Mouse (Mus musculus) neural tube, embryonic 11.5 days (tissue): ENCODE measurements around the gene Tmprss9. TPM values are rescaled to one million over a fixed set of nuclear protein-coding genes. Genes with fewer than 3 reads are reported as not detected.

Experiments used
- ATAC-seq: fragments of 200-750 bp; cut with Nextera tagmentation; 2 replicates; pipeline ENCODE4 v1.8.0; 2017; ENCODE audit warnings: moderate number of reproducible peaks, mild to moderate bottlenecking, moderate TSS enrichment, moderate library complexity; ENCODE audit not compliant: insufficient read depth, low FRiP score, low TSS enrichment
- DNase-seq: peaks from one replicate; pipeline ENCODE4 v3.0.0-alpha.2; 2015; ENCODE audit warnings: low spot score
- H3K27ac ChIP-seq: fragments of 300-500 bp; sonication (generic); 2 replicates; pipeline ENCODE4 v1.5.1; 2014; ENCODE audit warnings: low read depth, mild to moderate bottlenecking, low read length
- H3K27me3 ChIP-seq: fragments of 300-500 bp; sonication (generic); 2 replicates; pipeline ENCODE4 v1.6.1; 2014; ENCODE audit warnings: mild to moderate bottlenecking, low read length, mixed read lengths; ENCODE audit not compliant: control insufficient read depth, insufficient read depth
- H3K36me3 ChIP-seq: fragments of 300-500 bp; sonication (generic); 2 replicates; pipeline ENCODE4 v1.6.1; 2014; ENCODE audit warnings: mild to moderate bottlenecking, low read length, moderate library complexity, mixed read lengths; ENCODE audit not compliant: control insufficient read depth, insufficient read depth
- H3K4me1 ChIP-seq: fragments of 300-500 bp; sonication (generic); 2 replicates; pipeline ENCODE4 v1.6.1; 2014; ENCODE audit warnings: low read length, mixed read lengths; ENCODE audit not compliant: control insufficient read depth, insufficient read depth
- H3K4me2 ChIP-seq: fragments of 300-500 bp; sonication (generic); 2 replicates; pipeline ENCODE4 v1.6.1; 2014; ENCODE audit warnings: low read depth, mild to moderate bottlenecking, moderate library complexity
- H3K4me3 ChIP-seq: fragments of 300-500 bp; sonication (generic); 2 replicates; pipeline ENCODE4 v1.5.1; 2014; ENCODE audit warnings: low read depth, low read length
- H3K9ac ChIP-seq: fragments of 300-500 bp; sonication (generic); 2 replicates; pipeline ENCODE4 v1.6.1; 2014; ENCODE audit warnings: mild to moderate bottlenecking, low read length
- H3K9me3 ChIP-seq: fragments of 300-500 bp; sonication (generic); 2 replicates; pipeline ENCODE4 v1.6.1; 2016; ENCODE audit warnings: low read length; ENCODE audit not compliant: control insufficient read depth
- WGBS: fragments of 180-500 bp; shearing (Covaris S2); extraction: QIAGEN DNeasy Blood & Tissue Kit; methylation state at CpG from one replicate; pipeline ENCODE4 v1.1.7; 2014; 5-methylcytosine and 5-hydroxymethylcytosine counted together
- polyA plus RNA-seq: library from polyadenylated mRNA; unstranded; fragments of >200 nt; fragmentation: Nextera tagmentation; extraction: Ambion mirVana; gene quantifications from 2 replicates; pipeline ENCODE4 v1.2.1, GENCODE M21; 2014

Gene Tmprss9
- polyA plus RNA-seq, 1 experiment from 2014 or later = 0.08 TPM

DNA sequence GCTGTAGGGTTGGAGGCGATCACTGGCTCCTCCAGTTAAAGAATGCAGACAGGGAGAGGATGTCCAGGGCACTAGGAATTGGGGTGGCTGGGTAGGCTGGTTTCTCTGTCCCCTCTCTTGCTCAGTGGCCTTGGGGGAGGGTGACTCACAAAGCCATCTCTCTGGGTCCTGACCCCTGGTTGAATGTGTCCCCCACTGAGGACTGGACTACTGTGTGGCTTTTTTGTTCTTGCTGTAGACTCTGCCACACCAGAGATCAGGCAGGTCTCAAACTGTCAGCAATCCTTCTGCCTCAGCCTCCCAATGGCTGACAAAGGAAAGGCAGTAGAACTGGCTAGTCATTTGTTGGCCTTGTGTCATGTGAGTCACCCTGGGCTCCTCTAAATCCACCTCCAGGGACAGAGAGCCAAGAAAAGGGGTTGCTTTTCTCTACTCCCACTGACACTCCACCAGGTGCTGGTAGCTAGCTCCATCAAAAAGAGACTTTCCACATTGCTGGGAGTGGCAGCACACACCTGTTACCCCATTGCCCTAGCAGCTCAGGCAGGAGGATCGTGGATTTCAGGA lies 33.2 kb upstream of the Tmprss9 start:
- Histone ChIP-seq H3K27me3 (peaks cover 42% of the 10 kb centered on the region), H3K9me3 (no peaks in the 10 kb centered on the region), H3K4me3 (no peak overlapping the region), H3K4me1 (no peaks in the 10 kb centered on the region), H3K27ac (no peak overlapping the region), H3K36me3 (no peaks in the 10 kb centered on the region), H3K9ac (no peak overlapping the region), H3K4me2 (no peak overlapping the region)
- no peak for ATAC-seq
- 64% methylated on average over 2 of the region's 2 CpGs for WGBS
- DNase-seq = no peak

GRCm38 (mm10) chr10:80839848-80840247 lies 31.8 kb upstream of the Tmprss9 start:
- Histone ChIP-seq H3K36me3 (no peaks in the 10 kb centered on the region), H3K9ac (no peak overlapping the region; the same call in 1 of the 2 replicates), H3K4me3 (no peak overlapping the region), H3K4me1 (no peaks in the 10 kb centered on the region; the same call in 1 of the 2 replicates), H3K27me3 (peaks cover 42% of the 10 kb centered on the region), H3K27ac (no peak overlapping the region), H3K9me3 (no peaks in the 10 kb centered on the region), H3K4me2 (no peak overlapping the region)
- ATAC-seq (no peak), DNase-seq (no peak)
- WGBS = 56% methylated on average over 6 of the region's 6 CpGs

DNA sequence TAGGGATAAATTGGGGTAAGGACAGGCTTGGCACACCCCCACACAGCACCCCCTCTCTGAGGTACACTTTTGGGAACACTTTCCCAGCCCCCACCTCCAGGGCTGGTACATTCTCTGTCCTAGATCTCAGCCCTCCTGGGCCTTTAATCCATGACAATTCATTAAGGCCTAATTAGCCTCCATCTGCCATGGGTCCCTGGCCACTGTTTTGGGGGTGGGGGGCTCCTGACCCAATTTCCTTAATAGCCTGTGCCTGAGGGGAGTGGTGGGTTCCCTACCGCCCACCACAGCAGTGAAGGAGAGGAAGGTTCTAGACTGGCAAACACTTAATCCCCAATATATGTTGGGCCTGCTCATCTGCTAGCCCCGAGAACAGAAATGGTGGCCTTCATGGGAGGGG lies 30.0 kb upstream of the Tmprss9 start:
- Histone ChIP-seq H3K4me3 (no peak overlapping the region), H3K27me3 (peaks cover 37% of the 10 kb centered on the region), H3K4me2 (no peak overlapping the region), H3K27ac (no peak overlapping the region), H3K9me3 (no peaks in the 10 kb centered on the region), H3K9ac (no peak overlapping the region), H3K4me1 (no peaks in the 10 kb centered on the region; the same call in 1 of the 2 replicates), H3K36me3 (no peaks in the 10 kb centered on the region)
- DNase-seq (no peak), ATAC-seq (no peak)
- 82% methylated on average over 2 of the region's 2 CpGs for WGBS

GRCm38 (mm10) chr10:80842334-80842733 lies 29.3 kb upstream of the Tmprss9 start:
- no peak overlapping the region for H3K4me3 ChIP-seq
- no peak overlapping the region for H3K4me2 ChIP-seq
- DNase-seq = no peak
- H3K36me3 ChIP-seq = no peaks in the 10 kb centered on the region
- no peak overlapping the region for H3K27ac ChIP-seq
- peaks cover 35% of the 10 kb centered on the region for H3K27me3 ChIP-seq
- WGBS = 83% methylated on average over 15 of the region's 15 CpGs
- no peaks in the 10 kb centered on the region for H3K9me3 ChIP-seq
- H3K4me1 ChIP-seq = no peaks in the 10 kb centered on the region; the same call in 1 of the 2 replicates
- no peak overlapping the region for H3K9ac ChIP-seq
- no peak for ATAC-seq

GRCm38 (mm10) chr10:80843087-80843930 lies 28.3 kb upstream of the Tmprss9 start:
- ATAC-seq (no peak), DNase-seq (no peak)
- 8% methylated on average over 32 of the region's 32 CpGs for WGBS
- peaks cover 35% of the 10 kb centered on the region for H3K27me3 ChIP-seq
- H3K4me1 ChIP-seq = no peaks in the 10 kb centered on the region; the same call in 1 of the 2 replicates
- H3K9me3 ChIP-seq = no peaks in the 10 kb centered on the region
- H3K27ac ChIP-seq = no peak overlapping the region
- peak overlapping the region; percentile 43 for H3K9ac ChIP-seq
- H3K4me3 ChIP-seq = peak overlapping the region; percentile 36
- H3K4me2 ChIP-seq = peak overlapping the region; percentile 53
- H3K36me3 ChIP-seq = no peaks in the 10 kb centered on the region

- DNase-seq = peak; percentile 52
- Histone ChIP-seq H3K9ac (peak within 1 kb of the TSS; percentile 43), H3K4me3 (peak within 1 kb of the TSS; percentile 36), H3K36me3 (no peaks in the 10 kb centered on the region), H3K27ac (no peak within 1 kb of the TSS), H3K9me3 (no peaks in the 10 kb centered on the region), H3K27me3 (peaks cover 35% of the 10 kb centered on the region), H3K4me2 (peak within 1 kb of the TSS; percentile 53), H3K4me1 (no peaks in the 10 kb centered on the region; the same call in 1 of the 2 replicates)
- WGBS = 3% methylated on average over 49 of the region's 51 CpGs
- no peak for ATAC-seq
Measured at GRCm38 (mm10) chr10:80843931-80844547, 27.6 kb upstream of the Tmprss9 start, which contains the start of gene Lingo3. Gene Lingo3, minus strand, starts transcription at chr10:80844039.

DNA sequence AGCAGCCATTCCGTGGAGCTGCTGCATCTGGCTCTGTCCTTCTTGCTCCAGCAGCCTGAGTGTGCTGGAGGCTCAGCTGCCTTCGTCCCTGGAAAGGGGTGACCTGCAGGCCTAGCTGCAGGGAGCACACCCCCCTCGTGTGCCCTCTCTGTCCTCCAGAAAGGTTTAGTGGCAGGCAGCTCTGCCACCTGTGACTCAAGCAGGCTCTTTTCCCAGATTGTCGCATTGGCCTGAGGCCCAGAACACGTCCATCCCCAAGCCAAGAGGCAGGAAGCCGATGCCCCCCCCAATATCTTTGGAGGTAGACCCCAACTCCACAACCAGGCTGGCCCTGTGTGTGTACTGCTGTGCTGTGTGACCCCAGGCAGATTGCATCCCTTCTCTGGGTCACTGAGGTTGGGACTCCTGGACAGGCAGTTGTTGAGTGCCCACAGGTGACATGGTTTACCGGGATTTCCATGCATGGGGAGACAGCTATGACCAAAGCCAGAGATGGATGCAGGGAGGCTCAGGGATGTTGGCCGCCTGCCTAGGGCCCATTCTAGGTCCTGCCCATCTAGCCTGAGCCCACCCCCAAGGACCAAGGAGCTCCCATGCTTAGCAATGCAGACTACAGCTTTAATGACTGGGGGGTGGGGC lies 26.5 kb upstream of the Tmprss9 start:
- Histone ChIP-seq H3K4me2 (no peak overlapping the region), H3K27me3 (peaks cover 35% of the 10 kb centered on the region), H3K4me3 (no peak overlapping the region), H3K9ac (no peak overlapping the region), H3K4me1 (no peaks in the 10 kb centered on the region; the same call in 1 of the 2 replicates), H3K36me3 (no peaks in the 10 kb centered on the region), H3K27ac (no peak overlapping the region), H3K9me3 (no peaks in the 10 kb centered on the region)
- DNase-seq = no peak
- WGBS = 63% methylated on average over 8 of the region's 8 CpGs
- no peak for ATAC-seq

- Histone ChIP-seq H3K4me1 (no peaks in the 10 kb centered on the region; the same call in 1 of the 2 replicates), H3K36me3 (no peaks in the 10 kb centered on the region), H3K27ac (no peak overlapping the region), H3K9me3 (no peaks in the 10 kb centered on the region), H3K4me2 (no peak overlapping the region), H3K9ac (no peak overlapping the region), H3K4me3 (no peak overlapping the region), H3K27me3 (peaks cover 35% of the 10 kb centered on the region)
- WGBS = 79% methylated on average over 12 of the region's 12 CpGs
- DNase-seq (no peak), ATAC-seq (no peak)
Measured at GRCm38 (mm10) chr10:80845732-80846131, 25.9 kb upstream of the Tmprss9 start.
